Mouse (Mus musculus) neural tube, embryonic 12.5 days (tissue): ENCODE data around the gene Gpc6. TPM values are rescaled to one million over a fixed set of nuclear protein-coding genes. Genes with fewer than 3 reads are reported as not detected.

Experiments used
- ATAC-seq: fragments of 200-750 bp; cut with Nextera tagmentation; 2 replicates; pipeline ENCODE4 v1.8.0; 2017; ENCODE audit warnings: low read depth, mild to moderate bottlenecking, moderate TSS enrichment, moderate library complexity; ENCODE audit not compliant: low FRiP score
- H3K27ac ChIP-seq: fragments of 300-500 bp; sonication (generic); 2 replicates; pipeline ENCODE4 v1.5.1; 2016
- H3K27me3 ChIP-seq: fragments of 300-500 bp; sonication (generic); replicated peaks from 2 replicates; pipeline ENCODE4 v1.6.1; 2016; ENCODE audit warnings: mild to moderate bottlenecking
- H3K36me3 ChIP-seq: fragments of 300-500 bp; sonication (generic); 2 replicates; pipeline ENCODE4 v1.6.1; 2016; ENCODE audit warnings: mild to moderate bottlenecking
- H3K4me1 ChIP-seq: fragments of 300-500 bp; sonication (generic); 2 replicates; pipeline ENCODE4 v1.6.1; 2016
- H3K4me2 ChIP-seq: fragments of 300-500 bp; sonication (generic); replicated peaks from 2 replicates; pipeline ENCODE4 v1.6.1; 2016; ENCODE audit warnings: mild to moderate bottlenecking
- H3K4me3 ChIP-seq: fragments of 300-500 bp; sonication (generic); 2 replicates; pipeline ENCODE4 v1.5.1; 2016
- H3K9ac ChIP-seq: fragments of 300-500 bp; sonication (generic); 2 replicates; pipeline ENCODE4 v1.6.1; 2016; ENCODE audit warnings: mild to moderate bottlenecking
- H3K9me3 ChIP-seq: fragments of 300-500 bp; sonication (generic); 2 replicates; pipeline ENCODE4 v1.6.1; 2016; ENCODE audit warnings: mild to moderate bottlenecking
- WGBS: fragments of 180-500 bp; shearing (Covaris S2); methylation state at CpG from one replicate; pipeline ENCODE4 v1.1.7; 2016; 5-methylcytosine and 5-hydroxymethylcytosine counted together
- polyA plus RNA-seq: library from polyadenylated mRNA; unstranded; fragments of >200 nt; fragmentation: Nextera tagmentation; extraction: Ambion mirVana; gene quantifications from 2 replicates; pipeline ENCODE4 v1.2.1, GENCODE M21; 2016

The Gpc6 gene
- polyA plus RNA-seq, 1 experiment from 2014 or later: 30.5 TPM

DNA sequence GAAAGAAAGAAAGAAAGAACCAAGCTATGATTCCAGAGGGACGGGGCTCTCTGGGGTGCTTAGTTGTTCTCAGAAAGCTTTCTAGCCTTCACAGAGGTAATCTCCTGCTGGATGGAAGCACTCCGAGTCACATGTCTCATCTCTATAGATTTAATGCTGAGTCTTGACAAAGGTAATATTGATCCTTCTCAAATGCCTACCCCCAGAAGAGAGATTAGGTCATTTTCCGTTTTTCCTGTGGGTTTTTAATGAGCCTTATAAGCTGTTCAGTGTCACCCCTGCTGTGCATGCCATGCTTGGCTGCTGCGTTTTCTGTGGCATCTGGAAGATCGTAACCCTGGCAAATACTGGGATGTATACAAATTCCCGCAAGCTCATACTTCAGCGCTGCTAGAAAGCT, 527.0 kb downstream of the Gpc6 start:
- Histone ChIP-seq H3K36me3 (no peaks in the 10 kb centered on the region), H3K4me3 (no peak overlapping the region), H3K27me3 (no peaks in the 10 kb centered on the region), H3K4me2 (no peak overlapping the region), H3K9ac (no peak overlapping the region), H3K4me1 (no peaks in the 10 kb centered on the region), H3K9me3 (no peaks in the 10 kb centered on the region), H3K27ac (no peak overlapping the region)
- whole genome bisulfite sequencing: 56% methylated on average over 7 of the region's 7 CpGs
- ATAC-seq: no peak

DNA sequence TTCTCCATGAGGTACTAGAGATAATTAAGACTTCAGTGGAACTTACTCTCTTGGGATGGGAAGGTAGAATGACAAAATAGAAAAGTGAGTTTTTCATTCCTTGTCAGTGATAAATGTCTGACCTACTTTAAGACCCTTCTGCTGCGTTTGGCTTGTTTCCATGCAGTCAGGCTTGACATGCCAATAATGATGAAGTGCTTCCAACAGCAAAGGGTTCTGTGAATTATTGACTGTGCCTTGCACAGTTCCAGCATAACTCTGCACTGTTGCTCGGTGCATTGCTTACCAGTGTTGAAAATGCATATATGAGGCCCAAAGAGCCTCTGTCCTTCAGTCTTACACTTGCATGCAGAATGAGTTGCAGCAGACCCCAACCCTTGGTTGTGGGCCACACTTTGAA, 548.3 kb downstream of the Gpc6 start:
- no peaks in the 10 kb centered on the region for H3K4me1 ChIP-seq
- WGBS: 70% methylated on average over 2 of the region's 2 CpGs

DNA sequence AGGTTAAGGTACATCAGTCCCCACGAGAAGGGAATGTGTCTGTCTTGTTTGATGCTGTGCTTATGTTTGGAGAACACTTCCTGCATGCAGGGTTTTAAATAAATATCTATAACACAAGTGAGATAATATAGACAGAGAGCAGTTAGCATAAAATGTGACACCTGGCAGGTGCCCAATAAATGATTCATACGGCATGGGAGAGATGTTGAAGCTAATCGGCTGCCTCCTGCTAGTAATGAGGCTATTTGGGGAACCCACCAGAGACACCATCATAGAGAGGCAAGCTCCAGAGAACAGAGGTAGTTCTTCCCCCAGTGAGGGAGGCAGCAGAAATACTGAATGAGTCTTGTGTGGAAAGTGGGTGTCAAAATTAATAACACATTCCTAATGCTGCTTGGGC, 553.8 kb downstream of the Gpc6 start:
- 86% methylated on average over 3 of the region's 3 CpGs for WGBS
- Histone ChIP-seq H3K27ac (no peak overlapping the region), H3K9ac (no peak overlapping the region), H3K27me3 (no peaks in the 10 kb centered on the region), H3K4me1 (no peaks in the 10 kb centered on the region), H3K36me3 (no peaks in the 10 kb centered on the region), H3K4me3 (no peak overlapping the region), H3K9me3 (no peaks in the 10 kb centered on the region), H3K4me2 (no peak overlapping the region)
- no peak for ATAC-seq

More for the DNA sequence above, 548.3 kb downstream of the Gpc6 start:
- Histone ChIP-seq H3K9me3 (no peaks in the 10 kb centered on the region), H3K9ac (no peak overlapping the region), H3K27me3 (no peaks in the 10 kb centered on the region), H3K27ac (no peak overlapping the region), H3K4me3 (no peak overlapping the region), H3K4me2 (no peak overlapping the region), H3K36me3 (no peaks in the 10 kb centered on the region)
- ATAC-seq: no peak

DNA sequence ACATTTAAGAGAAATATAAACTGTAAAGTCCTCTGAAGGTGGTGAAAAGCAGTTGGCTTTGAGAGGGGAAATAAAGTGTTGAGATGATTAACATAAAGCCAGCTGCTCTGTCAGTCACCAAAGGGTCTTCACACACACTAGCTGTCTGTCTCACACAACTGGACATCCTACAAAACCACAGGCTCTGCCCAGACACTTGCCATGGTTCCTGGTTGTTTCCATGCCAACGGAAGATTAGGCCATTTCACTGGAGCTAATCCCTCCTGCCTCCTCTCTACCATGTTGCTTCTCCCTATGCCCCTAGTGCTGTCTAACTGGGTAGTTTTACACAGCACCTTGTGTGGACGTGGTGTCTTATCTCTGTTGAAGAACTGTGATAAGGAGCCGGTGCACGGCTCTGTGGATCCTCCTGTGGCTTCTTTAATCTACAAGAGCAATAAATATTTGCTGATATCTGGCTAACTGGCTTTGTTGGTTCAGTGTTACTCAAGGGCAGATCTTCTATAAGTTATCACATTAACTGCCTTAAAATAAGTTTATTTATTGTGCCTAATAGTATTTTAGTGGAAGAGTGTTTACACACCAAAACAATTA, 562.1 kb downstream of the Gpc6 start:
- peak; percentile 30; the same call in 1 of the 2 replicates for ATAC-seq
- no peaks in the 10 kb centered on the region for H3K27me3 ChIP-seq
- WGBS: 82% methylated on average over 4 of the region's 4 CpGs
- H3K4me3 ChIP-seq: no peak overlapping the region
- no peak overlapping the region for H3K27ac ChIP-seq
- no peaks in the 10 kb centered on the region for H3K4me1 ChIP-seq
- H3K4me2 ChIP-seq: no peak overlapping the region
- H3K9ac ChIP-seq: no peak overlapping the region
- no peaks in the 10 kb centered on the region for H3K9me3 ChIP-seq
- no peaks in the 10 kb centered on the region for H3K36me3 ChIP-seq

DNA sequence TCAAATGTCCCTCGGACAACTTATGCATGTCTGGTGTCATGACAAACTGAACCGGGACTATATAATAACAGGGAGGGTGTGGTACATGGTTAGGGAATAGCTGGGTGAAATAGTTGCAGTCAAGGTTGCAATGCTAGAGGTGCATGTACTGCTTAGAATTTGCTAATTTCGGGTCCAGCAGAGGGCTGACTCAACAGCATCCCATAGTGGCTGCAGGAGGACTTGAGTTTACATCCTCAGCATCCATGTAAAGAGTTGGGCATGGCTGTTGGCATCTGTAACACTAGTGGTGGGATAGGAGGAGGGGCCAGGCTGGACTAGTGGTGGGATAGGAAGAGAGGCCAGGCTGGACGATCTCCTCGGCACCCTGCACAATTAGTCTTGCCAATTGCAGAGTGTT, 565.4 kb downstream of the Gpc6 start:
- ATAC-seq: no peak
- Histone ChIP-seq H3K9ac (no peak overlapping the region), H3K4me1 (no peaks in the 10 kb centered on the region), H3K27ac (no peak overlapping the region), H3K4me3 (no peak overlapping the region), H3K9me3 (no peaks in the 10 kb centered on the region), H3K36me3 (no peaks in the 10 kb centered on the region), H3K27me3 (no peaks in the 10 kb centered on the region), H3K4me2 (no peak overlapping the region)
- 69% methylated on average over 5 of the region's 5 CpGs for WGBS

DNA sequence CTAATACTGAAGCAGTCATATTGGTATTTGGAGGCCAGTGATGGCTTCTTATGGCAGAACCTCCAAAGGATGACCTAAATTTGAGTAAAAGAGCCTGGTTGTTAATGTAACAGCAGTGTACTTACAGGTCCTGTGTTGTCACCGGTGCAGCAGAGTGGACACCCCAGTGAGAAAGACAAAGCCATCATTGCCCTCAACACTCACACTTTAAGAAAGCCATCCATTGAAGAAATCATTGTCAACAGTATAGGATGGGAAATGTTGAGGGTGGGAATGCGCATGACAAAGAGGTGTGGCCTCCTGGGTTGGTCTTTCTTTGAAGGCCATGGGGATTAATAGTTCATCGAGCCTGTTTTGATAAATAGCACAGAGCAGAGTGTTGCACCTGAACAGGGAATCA, 570.0 kb downstream of the Gpc6 start:
- 60% methylated on average over 3 of the region's 3 CpGs for WGBS
- Histone ChIP-seq H3K4me2 (no peak overlapping the region), H3K36me3 (no peaks in the 10 kb centered on the region), H3K9me3 (no peaks in the 10 kb centered on the region), H3K9ac (no peak overlapping the region), H3K4me3 (no peak overlapping the region), H3K4me1 (no peaks in the 10 kb centered on the region), H3K27ac (no peak overlapping the region), H3K27me3 (no peaks in the 10 kb centered on the region)
- ATAC-seq: no peak

DNA sequence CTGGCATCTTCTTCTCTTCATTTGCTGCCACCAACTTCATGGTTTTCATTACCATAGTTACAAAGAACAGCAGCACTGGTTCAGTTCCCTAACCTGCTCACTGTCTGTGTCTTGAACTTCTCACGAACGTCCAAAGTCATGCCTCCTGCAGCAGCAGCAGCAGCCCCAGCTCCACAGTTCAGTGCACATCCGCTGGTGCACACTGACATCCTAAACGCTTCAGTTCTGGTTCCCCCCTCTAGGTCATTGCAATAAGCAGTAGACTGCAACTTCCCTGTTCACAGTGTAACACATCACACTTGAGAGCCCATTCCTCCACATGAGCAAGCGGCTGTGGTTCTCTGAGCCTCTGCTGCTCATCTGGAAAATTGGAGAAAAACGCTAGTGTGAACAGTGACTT, 573.7 kb downstream of the Gpc6 start:
- H3K36me3 ChIP-seq: no peaks in the 10 kb centered on the region
- H3K27ac ChIP-seq: no peak overlapping the region
- H3K4me3 ChIP-seq: no peak overlapping the region
- no peaks in the 10 kb centered on the region for H3K27me3 ChIP-seq
- H3K4me1 ChIP-seq: no peaks in the 10 kb centered on the region
- H3K9me3 ChIP-seq: no peaks in the 10 kb centered on the region
- 75% methylated on average over 6 of the region's 6 CpGs for WGBS
- no peak for ATAC-seq
- no peak overlapping the region for H3K4me2 ChIP-seq
- no peak overlapping the region for H3K9ac ChIP-seq

DNA sequence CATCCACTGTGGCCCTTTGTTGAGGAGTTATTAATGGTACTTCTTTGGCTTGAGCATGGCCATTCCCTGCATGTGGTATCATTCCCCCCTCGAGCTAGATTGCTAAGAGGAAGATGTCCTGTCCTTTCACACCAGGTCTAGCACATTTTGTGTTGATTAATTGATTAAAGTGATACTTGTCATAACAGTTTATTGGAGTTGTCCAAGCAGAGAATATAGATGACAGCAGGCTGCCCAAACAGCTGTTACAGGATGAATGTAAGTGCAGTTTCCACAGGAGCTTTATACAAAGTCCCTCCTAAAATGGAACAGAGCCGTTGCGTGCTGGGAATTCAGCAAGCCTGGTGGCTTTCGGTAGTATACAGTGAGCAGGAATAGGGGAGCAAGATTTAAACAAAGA, 574.2 kb downstream of the Gpc6 start:
- no peaks in the 10 kb centered on the region for H3K36me3 ChIP-seq
- H3K27ac ChIP-seq: no peak overlapping the region
- H3K27me3 ChIP-seq: no peaks in the 10 kb centered on the region
- H3K4me1 ChIP-seq: no peaks in the 10 kb centered on the region
- no peak for ATAC-seq
- H3K4me3 ChIP-seq: no peak overlapping the region
- no peaks in the 10 kb centered on the region for H3K9me3 ChIP-seq
- no peak overlapping the region for H3K4me2 ChIP-seq
- 73% methylated on average over 4 of the region's 4 CpGs for WGBS
- no peak overlapping the region for H3K9ac ChIP-seq

DNA sequence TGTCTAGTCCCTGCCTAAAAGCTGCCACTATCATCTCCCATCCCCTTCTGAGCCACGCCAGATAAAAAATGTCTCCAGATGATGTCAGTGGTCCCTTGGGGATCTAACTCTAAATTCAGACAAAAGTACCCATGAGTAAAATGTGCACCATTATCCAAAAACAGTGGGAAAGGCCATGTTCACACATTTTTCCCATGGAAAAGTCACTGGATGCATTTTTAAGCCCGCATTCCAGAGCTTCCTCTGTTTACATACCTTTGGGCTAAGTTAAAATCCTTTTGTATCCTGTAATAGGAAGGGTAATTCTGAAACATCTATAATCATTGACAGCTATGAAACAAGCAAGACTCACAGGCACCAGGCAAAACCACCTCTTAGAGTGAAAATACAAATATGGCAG, 589.7 kb downstream of the Gpc6 start:
- ATAC-seq: no peak
- H3K36me3 ChIP-seq: no peaks in the 10 kb centered on the region
- H3K4me1 ChIP-seq: no peaks in the 10 kb centered on the region
- 71% methylated on average over 2 of the region's 2 CpGs for WGBS
- H3K9ac ChIP-seq: no peak overlapping the region
- no peaks in the 10 kb centered on the region for H3K9me3 ChIP-seq
- H3K4me2 ChIP-seq: no peak overlapping the region
- no peaks in the 10 kb centered on the region for H3K27me3 ChIP-seq
- H3K27ac ChIP-seq: no peak overlapping the region
- no peak overlapping the region for H3K4me3 ChIP-seq

DNA sequence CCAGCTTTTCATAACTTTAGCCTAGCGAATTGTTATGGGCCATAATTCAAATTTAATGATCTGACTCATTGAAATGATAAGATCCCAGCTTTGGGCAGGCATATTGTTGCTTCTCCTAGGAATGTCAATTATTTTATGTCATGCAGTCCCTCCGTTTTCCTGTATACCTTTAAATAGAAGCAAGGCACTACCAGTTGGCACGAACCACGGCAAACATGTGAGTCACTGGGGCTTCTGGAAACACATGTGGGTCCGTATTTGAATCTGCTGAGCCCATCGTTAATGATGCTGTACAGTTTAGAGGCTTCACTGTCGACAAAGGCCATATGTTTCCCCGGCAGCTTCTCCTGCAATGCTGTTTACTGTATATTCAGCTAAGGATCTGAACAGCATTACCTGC, 594.5 kb downstream of the Gpc6 start:
- no peak for ATAC-seq
- H3K9me3 ChIP-seq: no peaks in the 10 kb centered on the region
- no peak overlapping the region for H3K4me2 ChIP-seq
- no peaks in the 10 kb centered on the region for H3K36me3 ChIP-seq
- no peak overlapping the region for H3K4me3 ChIP-seq
- no peak overlapping the region for H3K9ac ChIP-seq
- H3K27me3 ChIP-seq: no peaks in the 10 kb centered on the region
- H3K27ac ChIP-seq: no peak overlapping the region
- WGBS: 74% methylated on average over 8 of the region's 8 CpGs
- no peaks in the 10 kb centered on the region for H3K4me1 ChIP-seq

DNA sequence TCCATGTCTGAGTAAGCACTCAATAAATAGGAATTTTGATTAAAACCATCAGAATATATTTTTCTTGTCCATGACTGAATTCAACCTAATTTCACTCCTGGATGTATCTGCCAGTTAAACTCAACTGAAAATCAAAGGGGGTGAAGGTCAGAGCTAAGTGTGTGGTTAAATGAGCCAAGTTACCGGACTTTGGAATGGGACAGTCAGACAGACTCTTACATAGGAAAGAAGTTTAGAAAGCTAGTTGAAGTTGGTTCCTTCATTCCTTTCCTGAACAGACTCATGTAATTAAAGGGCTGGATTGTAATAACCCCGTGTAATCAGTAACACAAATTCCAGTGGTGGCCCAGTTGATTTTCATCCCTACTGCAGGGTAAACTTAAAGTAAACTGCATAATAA, 595.6 kb downstream of the Gpc6 start:
- no peak overlapping the region for H3K9ac ChIP-seq
- H3K9me3 ChIP-seq: no peaks in the 10 kb centered on the region
- no peak overlapping the region for H3K4me2 ChIP-seq
- H3K27me3 ChIP-seq: no peaks in the 10 kb centered on the region
- H3K36me3 ChIP-seq: no peaks in the 10 kb centered on the region
- no peaks in the 10 kb centered on the region for H3K4me1 ChIP-seq
- H3K4me3 ChIP-seq: no peak overlapping the region
- ATAC-seq: no peak
- H3K27ac ChIP-seq: no peak overlapping the region
- WGBS: 94% methylated on average over 2 of the region's 2 CpGs

DNA sequence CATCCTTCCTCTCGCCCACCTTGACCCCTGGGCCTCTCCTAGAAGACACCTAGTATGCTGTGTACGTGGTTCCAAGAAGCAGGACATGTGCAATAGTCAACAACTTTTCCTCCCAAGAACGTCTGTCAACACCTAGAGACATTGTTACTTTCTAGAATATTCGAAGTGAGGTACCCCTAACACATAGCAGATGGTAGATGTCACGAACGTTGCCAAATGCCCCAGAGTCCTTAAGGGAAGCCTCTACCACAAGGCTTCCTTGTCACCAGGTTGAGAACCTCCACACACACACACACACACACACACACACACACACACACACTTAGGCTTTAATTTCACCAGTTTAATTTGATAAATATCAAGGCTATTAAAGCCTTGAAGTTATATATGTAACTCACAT, 600.0 kb downstream of the Gpc6 start:
- 89% methylated on average over 6 of the region's 6 CpGs for WGBS
- Histone ChIP-seq H3K9ac (no peak overlapping the region), H3K27ac (no peak overlapping the region), H3K4me1 (no peaks in the 10 kb centered on the region), H3K9me3 (no peaks in the 10 kb centered on the region), H3K4me3 (no peak overlapping the region), H3K27me3 (no peaks in the 10 kb centered on the region), H3K36me3 (no peaks in the 10 kb centered on the region), H3K4me2 (no peak overlapping the region)
- ATAC-seq: no peak

DNA sequence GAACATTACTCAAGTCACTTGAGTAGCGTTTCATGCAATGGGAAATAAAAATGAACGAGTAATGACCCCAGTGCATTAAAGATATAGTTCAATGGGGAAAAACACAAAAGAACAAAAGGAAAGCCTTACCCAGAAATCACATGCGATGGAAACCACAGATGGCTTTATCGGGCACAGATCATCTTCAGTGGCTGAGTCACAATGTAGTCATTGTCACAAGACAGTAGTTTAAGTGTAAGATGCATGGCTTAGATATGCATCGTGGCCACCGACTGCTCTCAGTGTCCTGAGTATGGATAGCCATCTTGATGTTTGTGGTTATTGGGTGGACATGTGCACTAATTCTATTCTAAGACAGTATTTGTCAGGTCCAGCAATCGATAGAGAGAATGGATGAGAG, 601.9 kb downstream of the Gpc6 start:
- H3K4me1 ChIP-seq: no peaks in the 10 kb centered on the region
- no peaks in the 10 kb centered on the region for H3K36me3 ChIP-seq
- H3K4me2 ChIP-seq: no peak overlapping the region
- 81% methylated on average over 7 of the region's 7 CpGs for WGBS
- H3K9ac ChIP-seq: no peak overlapping the region
- no peaks in the 10 kb centered on the region for H3K27me3 ChIP-seq
- no peaks in the 10 kb centered on the region for H3K9me3 ChIP-seq
- no peak overlapping the region for H3K4me3 ChIP-seq
- H3K27ac ChIP-seq: no peak overlapping the region
- no peak for ATAC-seq
